Mouse (Mus musculus) Muller cell, postnatal 12 days (primary cell): Measurements from ENCODE around the gene Lefty2.
"Not testable (repeated sequence)": the region's sequence is repeated elsewhere in the genome, so short reads cannot be mapped to it uniquely, and the experiment has no call there.

ENCODE experiments used
- DNase-seq: peaks from one replicate; pipeline ENCODE4 v3.0.0-alpha.2; 2015; ENCODE audit errors: inconsistent ontology term

Gene Lefty2

GRCm38 (mm10) chr1:180933659-180934058 lies 40.8 kb downstream of the Lefty2 start:
- no peak for DNase-seq

- no peak for DNase-seq
These were observed 41.8 kb downstream of the Lefty2 start, which contains the start of gene Lefty1 for GRCm38 (mm10) chr1:180934467-180935419. Gene Lefty1, plus strand, starts transcription at chr1:180935022.

- DNase-seq: peak; percentile 80
These were observed 43.9 kb downstream of the Lefty2 start for GRCm38 (mm10) chr1:180936610-180937398.

GRCm38 (mm10) chr1:180937631-180938030 lies 44.7 kb downstream of the Lefty2 start:
- DNase-seq: not testable (repeated sequence)

GRCm38 (mm10) chr1:180938781-180939180 lies 45.9 kb downstream of the Lefty2 start:
- DNase-seq: not testable (repeated sequence)

GRCm38 (mm10) chr1:180940776-180941460 lies 48.0 kb downstream of the Lefty2 start:
- DNase-seq: no peak

- DNase-seq: no peak
These were observed 48.8 kb downstream of the Lefty2 start for GRCm38 (mm10) chr1:180941726-180942125.

- peak; percentile 89 for DNase-seq
These were observed 49.5 kb downstream of the Lefty2 start, which contains the start of gene Tmem63a for GRCm38 (mm10) chr1:180942166-180943031. Gene Tmem63a, plus strand, starts transcription at chr1:180942344.

GRCm38 (mm10) chr1:180943032-180943644 lies 50.2 kb downstream of the Lefty2 start:
- peak; percentile 20 for DNase-seq

- peak; percentile 32 for DNase-seq
These were observed 51.0 kb downstream of the Lefty2 start for GRCm38 (mm10) chr1:180943896-180944295.

- DNase-seq: peak; percentile 58
These were observed 51.6 kb downstream of the Lefty2 start for GRCm38 (mm10) chr1:180944553-180944952.

GRCm38 (mm10) chr1:180945001-180945980 lies 52.4 kb downstream of the Lefty2 start:
- peak; percentile 79 for DNase-seq

- no peak for DNase-seq
These were observed 53.5 kb downstream of the Lefty2 start for GRCm38 (mm10) chr1:180946448-180946847.
